In the genomic region with DNA sequence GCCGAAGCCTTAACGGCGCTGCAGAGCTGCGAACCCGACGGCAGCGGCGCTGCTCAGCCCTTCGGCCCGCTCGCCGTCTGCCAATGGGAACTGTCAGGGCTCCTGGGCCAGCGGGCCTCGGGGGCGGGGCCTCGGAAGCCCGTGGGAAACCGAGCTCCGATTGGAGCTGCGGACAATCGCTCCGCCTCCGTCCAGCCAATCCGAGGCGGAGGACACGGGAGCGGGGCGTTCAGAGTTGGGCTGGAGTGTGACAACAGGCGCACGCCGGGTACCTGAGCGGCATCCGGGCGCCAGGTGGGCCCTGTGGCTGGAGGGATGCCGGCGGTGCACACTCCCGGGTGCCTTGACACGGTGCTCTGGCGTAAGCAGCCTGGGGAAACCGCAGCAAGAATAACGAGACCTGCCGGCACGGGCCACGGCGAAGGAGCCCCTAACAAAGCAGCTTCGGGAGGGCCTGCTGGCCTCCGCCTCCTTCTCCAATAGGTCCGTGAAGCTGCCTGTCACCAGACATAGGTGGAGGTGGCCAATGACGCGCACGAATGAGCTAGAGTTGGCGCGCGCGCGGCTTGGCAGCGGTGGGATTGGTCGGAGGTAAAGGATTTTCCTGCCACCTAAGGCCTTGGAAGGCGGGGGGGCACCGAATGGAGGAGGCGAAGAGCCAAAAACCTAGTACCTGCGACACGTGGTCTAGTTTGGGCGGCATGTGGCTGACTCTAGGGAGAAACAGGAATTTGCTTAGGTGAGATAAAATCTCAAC, we compare ENCODE assay signal across 1 mouse cellular context.
A peak's percentile ranks its signal among the peaks of the same experiment; 100 is the strongest.
TF ChIP-seq lines count a peak whose summit lies in the region.

A gene (minus strand): TSS at position 10 of the 757 bp plus-strand sequence.

TF ChIP-seq in MEL, 35 proteins besides CTCF, POLR2A, EP300 and RAD21 (continued from another document):
- TF ChIP-seq CHD2 (IDR thresholded peaks at IDR 0.05; ENCODE audit: low read length) (peak; percentile 28), BHLHE40 (IDR thresholded peaks at IDR 0.05; ENCODE audit: borderline replicate concordance, low read depth, low read length) (peak; percentile 16; the same call in 1 of the 2 replicates), SIN3A (IDR thresholded peaks at IDR 0.05; ENCODE audit: low read length) (peak; percentile 49; the same call in 1 of the 2 replicates), MYC (IDR thresholded peaks at IDR 0.05; ENCODE audit: low read depth, low read length) (peak; percentile 99), RCOR1 (IDR thresholded peaks at IDR 0.05; ENCODE audit: low read depth, low read length) (no peak), ZMIZ1 (IDR thresholded peaks at IDR 0.05; ENCODE audit: low read depth, low read length) (peak; percentile 87; the same call in 1 of the 2 replicates), KAT2A (conservative IDR thresholded peaks at IDR 0.05; ENCODE audit: low read depth, low read length) (peak; percentile 35; the same call in 1 of the 2 replicates), UBTF (IDR thresholded peaks at IDR 0.05; ENCODE audit: borderline replicate concordance, insufficient read depth, low read depth, low read length) (peak; percentile 92; the same call in 1 of the 2 replicates), ETS1 (IDR thresholded peaks at IDR 0.05; ENCODE audit: low read depth, low read length) (0 out of 2 replicates have a peak, but pooled peaks have one; percentile 24), POLR2AphosphoS2 (IDR thresholded peaks at IDR 0.05; ENCODE audit: low read length) (peak; percentile 32; the same call in 1 of the 2 replicates), USF1 (IDR thresholded peaks at IDR 0.05; ENCODE audit: low read depth, low read length) (peak; percentile 88), MYB (IDR thresholded peaks at IDR 0.05; ENCODE audit: low read depth, low read length) (no peak)
TF ChIP-seq in MEL: peak in this region for 19.
